Comparison of ENCODE assay signal across 11 mouse cellular contexts in genomic region chr11:117283889-117284450, GRCm38 (mm10).
DNase-seq lines count a peak whose midpoint lies in the region; ATAC-seq lines count a peak whose summit lies in the region.
"Had no signal": no experiment of that assay in that cellular context is flagged by ENCODE, and none has a peak within 500 bp of the region (broad histone marks: within the 10 kb centered on the region; RNA-seq: fewer than 3 reads in every experiment).

No protein-coding gene starts in this region.

- H3K9ac ChIP-seq in hindbrain, embryonic 11.5 days (ENCODE audit: low read depth, low read length): no peak overlapping the region
- no peak overlapping the region for H3K9ac ChIP-seq in hindbrain, embryonic 14.5 days
- no peak overlapping the region for H3K9ac ChIP-seq in neural tube, embryonic 11.5 days (ENCODE audit: low read length)

- H3K27me3 ChIP-seq in hindbrain, embryonic 11.5 days (ENCODE audit: control insufficient read depth, insufficient read depth, low read length): no peaks in the 10 kb centered on the region
- H3K27me3 ChIP-seq in hindbrain, embryonic 14.5 days (ENCODE audit: control insufficient read depth, insufficient read depth, low read length): no peaks in the 10 kb centered on the region
- H3K27me3 ChIP-seq in neural tube, embryonic 11.5 days (ENCODE audit: control insufficient read depth, insufficient read depth, low read length): no peaks in the 10 kb centered on the region

- no peak for ATAC-seq in hindbrain, embryonic 11.5 days (ENCODE audit: low FRiP score)
- no peak for ATAC-seq in hindbrain, embryonic 14.5 days (ENCODE audit: low FRiP score)
- no peak for ATAC-seq in neural tube, embryonic 11.5 days (ENCODE audit: insufficient read depth, low FRiP score, low TSS enrichment)

- peak overlapping the region; percentile 63; the same call in 1 of the 2 replicates for H3K27ac ChIP-seq in hindbrain, embryonic 11.5 days (ENCODE audit: low read depth, low read length)
- no peak overlapping the region for H3K27ac ChIP-seq in hindbrain, embryonic 14.5 days
- peak overlapping the region; percentile 20; the same call in 1 of the 2 replicates for H3K27ac ChIP-seq in neural tube, embryonic 11.5 days (ENCODE audit: low read depth, low read length)

- DNase-seq in hindbrain, embryonic 11.5 days (ENCODE audit: low spot score): no peak
- no peak for DNase-seq in hindbrain, embryonic 14.5 days (ENCODE audit: low spot score)
- DNase-seq in neural tube, embryonic 11.5 days (ENCODE audit: low spot score): no peak
- DNase-seq in neural tube, embryonic 10.5 days (ENCODE audit: extremely low spot score, low spot score): no peak
- peak; percentile 49 for DNase-seq in kidney, postnatal 14 days
- no peak for DNase-seq in cerebellum, adult 18-20 months
- no peak for DNase-seq in spleen, postnatal 36 days (ENCODE audit: low spot score in 2 of 2)
- no peak for DNase-seq in cerebellum, postnatal 4 days (ENCODE audit: low spot score in 2 of 2)
- DNase-seq: lung, postnatal 10 days; spleen, adult 18-20 months; thymus, postnatal 25 days had no signal

- no peaks in the 10 kb centered on the region for H3K36me3 ChIP-seq in hindbrain, embryonic 11.5 days (ENCODE audit: control insufficient read depth, insufficient read depth, low read length)
- no peaks in the 10 kb centered on the region for H3K36me3 ChIP-seq in hindbrain, embryonic 14.5 days (replicated peaks; ENCODE audit: control insufficient read depth, insufficient read depth)
- H3K36me3 ChIP-seq in neural tube, embryonic 11.5 days (ENCODE audit: control insufficient read depth, insufficient read depth, low read length): no peaks in the 10 kb centered on the region

- no peak overlapping the region for H3K4me2 ChIP-seq in hindbrain, embryonic 11.5 days (replicated peaks; ENCODE audit: low read depth, low read length)
- H3K4me2 ChIP-seq in hindbrain, embryonic 14.5 days (replicated peaks): no peak overlapping the region
- H3K4me2 ChIP-seq in neural tube, embryonic 11.5 days (ENCODE audit: low read depth): no peak overlapping the region

- no peak overlapping the region for H3K4me3 ChIP-seq in hindbrain, embryonic 11.5 days (ENCODE audit: low read depth, low read length)
- H3K4me3 ChIP-seq in hindbrain, embryonic 14.5 days (replicated peaks; ENCODE audit: low read length): no peak overlapping the region
- no peak overlapping the region for H3K4me3 ChIP-seq in neural tube, embryonic 11.5 days (ENCODE audit: low read depth, low read length)

- 61% methylated on average over 6 of the region's 6 CpGs for WGBS in hindbrain, embryonic 11.5 days
- 77% methylated on average over 6 of the region's 6 CpGs for WGBS in hindbrain, embryonic 14.5 days
- 52% methylated on average over 6 of the region's 6 CpGs for WGBS in neural tube, embryonic 11.5 days

- peaks cover 22% of the 10 kb centered on the region for H3K4me1 ChIP-seq in hindbrain, embryonic 11.5 days (replicated peaks; ENCODE audit: control insufficient read depth, insufficient read depth, low read length)
- H3K4me1 ChIP-seq in hindbrain, embryonic 14.5 days (replicated peaks; ENCODE audit: control insufficient read depth, insufficient read depth, low read length): peaks cover 19% of the 10 kb centered on the region; the same call in 1 of the 2 replicates
- peaks cover 61% of the 10 kb centered on the region for H3K4me1 ChIP-seq in neural tube, embryonic 11.5 days (ENCODE audit: control insufficient read depth, insufficient read depth, low read length)

- H3K9me3 ChIP-seq in hindbrain, embryonic 11.5 days (ENCODE audit: control insufficient read depth, low read length): no peaks in the 10 kb centered on the region
- H3K9me3 ChIP-seq in hindbrain, embryonic 14.5 days (ENCODE audit: control insufficient read depth, low read length): no peaks in the 10 kb centered on the region
- H3K9me3 ChIP-seq in neural tube, embryonic 11.5 days (ENCODE audit: control insufficient read depth, low read length): no peaks in the 10 kb centered on the region
